Mouse (Mus musculus) liver, embryonic 14.5 days (tissue): ENCODE measurements around the gene Kcnk16. TPM values are rescaled to one million over a fixed set of nuclear protein-coding genes. Genes with fewer than 3 reads are reported as not detected.

Source experiments
- ATAC-seq: fragments of 200-750 bp; cut with Nextera tagmentation; 2 replicates; pipeline ENCODE4 v1.8.0; 2017; ENCODE audit warnings: moderate number of reproducible peaks, mild to moderate bottlenecking, moderate library complexity; ENCODE audit not compliant: insufficient read depth
- DNase-seq, 3 experiments: peaks; one replicate each; pipeline ENCODE4 v3.0.0-alpha.2; 2012 to 2013; ENCODE audit warnings: low read depth in 3 of 3, low spot score in 3 of 3
- H3K27ac ChIP-seq: fragments of 300-500 bp; sonication (generic); 2 replicates; pipeline ENCODE4 v1.5.1; 2014; ENCODE audit warnings: moderate library complexity, mild to moderate bottlenecking, control low read depth, inconsistent platforms
- H3K27me3 ChIP-seq: fragments of 300-500 bp; sonication (generic); 2 replicates; pipeline ENCODE4 v1.6.1; 2014; ENCODE audit warnings: mild to moderate bottlenecking, low read length, moderate library complexity; ENCODE audit not compliant: control insufficient read depth, insufficient read depth
- H3K36me3 ChIP-seq: fragments of 300-500 bp; sonication (generic); replicated peaks from 2 replicates; pipeline ENCODE4 v1.6.1; 2014; ENCODE audit warnings: low read depth; ENCODE audit not compliant: control insufficient read depth, insufficient read depth
- H3K4me1 ChIP-seq, 2 experiments: fragments of 200-500 bp in 1 of 2; fragments of 300-500 bp in 1 of 2; sonication (generic) in 1 of 2; replicated peaks; 2 replicates each; pipeline ENCODE4 v1.6.1; 2012 to 2014; ENCODE audit warnings: antibody characterized with exemption in 1 of 2, inconsistent platforms in 1 of 2, low read length in 1 of 2; ENCODE audit not compliant: control insufficient read depth in 2 of 2, insufficient read depth in 2 of 2
- H3K4me2 ChIP-seq: fragments of 300-500 bp; sonication (generic); 2 replicates; pipeline ENCODE4 v1.6.1; 2014; ENCODE audit warnings: low read depth, mild to moderate bottlenecking, control low read depth, moderate library complexity
- H3K4me3 ChIP-seq, 2 experiments: fragments of 200-500 bp in 1 of 2; fragments of 300-500 bp in 1 of 2; sonication (generic) in 1 of 2; 2 replicates each; pipeline ENCODE4 v1.5.1; 2012 to 2014; ENCODE audit warnings: low read depth in 2 of 2, low read length in 2 of 2, mild to moderate bottlenecking in 2 of 2, control low read depth in 1 of 2, inconsistent platforms in 1 of 2, moderate library complexity in 1 of 2; ENCODE audit not compliant: insufficient read depth in 1 of 2
- H3K9ac ChIP-seq: fragments of 300-500 bp; sonication (generic); replicated peaks from 2 replicates; pipeline ENCODE4 v1.6.1; 2014; ENCODE audit warnings: mild to moderate bottlenecking, control low read depth, moderate library complexity
- H3K9me3 ChIP-seq: fragments of 300-500 bp; sonication (generic); 2 replicates; pipeline ENCODE4 v1.6.1; 2016; ENCODE audit warnings: low read length, mixed read lengths; ENCODE audit not compliant: control insufficient read depth
- CTCF ChIP-seq: IDR thresholded peaks from 2 replicates; pipeline ENCODE4 v1.5.1; 2016; ENCODE audit warnings: antibody characterized with exemption, low read depth, control low read depth
- EP300 ChIP-seq: IDR thresholded peaks from 2 replicates; pipeline ENCODE4 v1.6.1; 2016; ENCODE audit warnings: antibody characterized with exemption, low read depth
- WGBS: fragments of 180-500 bp; shearing (Covaris S2); extraction: QIAGEN DNeasy Blood & Tissue Kit; methylation state at CpG from one replicate; pipeline ENCODE4 v1.1.7; 2014; ENCODE audit not compliant: insufficient replicate concordance; 5-methylcytosine and 5-hydroxymethylcytosine counted together
- polyA plus RNA-seq, 2 experiments: library from polyadenylated mRNA; depleted of rRNA in 1 of 2; stranded (reverse) in 1 of 2; unstranded in 1 of 2; fragments of >200 nt; fragmentation: Nextera tagmentation in 1 of 2; extraction: Ambion mirVana in 1 of 2; gene quantifications; 2 replicates each; pipeline versions ENCODE4 v1.2.1 to v1.2.3; 2012 to 2014

Gene Kcnk16
- polyA plus RNA-seq, 2 experiments = 5.4 to 8.8 TPM

- no peaks in the 10 kb centered on the region for H3K36me3 ChIP-seq
- no peak for ATAC-seq
- WGBS = 38% methylated on average over 2 of the region's 2 CpGs
- no peak overlapping the region for H3K27ac ChIP-seq
- H3K4me2 ChIP-seq = no peak overlapping the region
- no peaks in the 10 kb centered on the region for H3K9me3 ChIP-seq
- DNase-seq = no peak
- no peaks in the 10 kb centered on the region for H3K4me1 ChIP-seq
- no peak overlapping the region for H3K4me3 ChIP-seq
- no peak overlapping the region for H3K9ac ChIP-seq
- no peaks in the 10 kb centered on the region for H3K27me3 ChIP-seq
- no peak for TF ChIP-seq CTCF
- TF ChIP-seq EP300 = no peak
These were observed 23.7 kb downstream of the Kcnk16 start for GRCm38 (mm10) chr14:20245318-20245717.

- H3K4me3 ChIP-seq = no peak overlapping the region
- TF ChIP-seq CTCF (no peak), EP300 (no peak)
- H3K9ac ChIP-seq = no peak overlapping the region
- H3K9me3 ChIP-seq = no peaks in the 10 kb centered on the region
- no peak for DNase-seq
- no peak for ATAC-seq
- no peak overlapping the region for H3K27ac ChIP-seq
- 59% methylated on average over 3 of the region's 3 CpGs for WGBS
- H3K4me1 ChIP-seq = no peaks in the 10 kb centered on the region
- H3K27me3 ChIP-seq = no peaks in the 10 kb centered on the region
- no peak overlapping the region for H3K4me2 ChIP-seq
- no peaks in the 10 kb centered on the region for H3K36me3 ChIP-seq
These were observed 25.8 kb downstream of the Kcnk16 start for GRCm38 (mm10) chr14:20243158-20243557.

- Histone ChIP-seq H3K9ac (no peak overlapping the region), H3K9me3 (no peaks in the 10 kb centered on the region), H3K27me3 (no peaks in the 10 kb centered on the region), H3K4me3 (no peak overlapping the region), H3K27ac (no peak overlapping the region), H3K4me1 (no peaks in the 10 kb centered on the region), H3K36me3 (no peaks in the 10 kb centered on the region), H3K4me2 (no peak overlapping the region)
- TF ChIP-seq CTCF (no peak), EP300 (no peak)
- ATAC-seq (no peak), DNase-seq (no peak)
- WGBS = 66% methylated on average over 8 of the region's 8 CpGs
These were observed 26.5 kb downstream of the Kcnk16 start for GRCm38 (mm10) chr14:20242454-20242853.

GRCm38 (mm10) chr14:20234403-20234802, 34.6 kb downstream of the Kcnk16 start:
- H3K9me3 ChIP-seq = no peaks in the 10 kb centered on the region
- H3K4me2 ChIP-seq = no peak overlapping the region
- H3K27me3 ChIP-seq = no peaks in the 10 kb centered on the region
- TF ChIP-seq CTCF (no peak), EP300 (no peak)
- ATAC-seq (no peak), DNase-seq (no peak)
- no peak overlapping the region for H3K27ac ChIP-seq
- no peaks in the 10 kb centered on the region for H3K36me3 ChIP-seq
- no peak overlapping the region for H3K4me3 ChIP-seq
- H3K9ac ChIP-seq = no peak overlapping the region
- 70% methylated on average over 2 of the region's 2 CpGs for WGBS
- no peaks in the 10 kb centered on the region for H3K4me1 ChIP-seq

- no peak overlapping the region for H3K27ac ChIP-seq
- H3K4me2 ChIP-seq = no peak overlapping the region
- H3K36me3 ChIP-seq = no peaks in the 10 kb centered on the region
- TF ChIP-seq CTCF (no peak), EP300 (no peak)
- H3K4me1 ChIP-seq = 0 out of 4 replicates have a peak, but pooled peaks cover 0 to 2% of the 10 kb centered on the region in 2 experiments
- no peak overlapping the region for H3K4me3 ChIP-seq
- no peaks in the 10 kb centered on the region for H3K9me3 ChIP-seq
- no peak for DNase-seq
- H3K9ac ChIP-seq = no peak overlapping the region
- ATAC-seq = no peak
- H3K27me3 ChIP-seq = no peaks in the 10 kb centered on the region
- WGBS = 64% methylated on average over 11 of the region's 11 CpGs
These were observed 35.7 kb downstream of the Kcnk16 start for GRCm38 (mm10) chr14:20233016-20233980.
